Mouse (Mus musculus): ENCODE results near the gene Cd37. TPM values are rescaled to one million over a fixed set of nuclear protein-coding genes. Genes with fewer than 3 reads are reported as not detected.

Gene Cd37
- total RNA-seq, 2 experiments from 2014 or later: 1.8 to 3.4 TPM

DNA sequence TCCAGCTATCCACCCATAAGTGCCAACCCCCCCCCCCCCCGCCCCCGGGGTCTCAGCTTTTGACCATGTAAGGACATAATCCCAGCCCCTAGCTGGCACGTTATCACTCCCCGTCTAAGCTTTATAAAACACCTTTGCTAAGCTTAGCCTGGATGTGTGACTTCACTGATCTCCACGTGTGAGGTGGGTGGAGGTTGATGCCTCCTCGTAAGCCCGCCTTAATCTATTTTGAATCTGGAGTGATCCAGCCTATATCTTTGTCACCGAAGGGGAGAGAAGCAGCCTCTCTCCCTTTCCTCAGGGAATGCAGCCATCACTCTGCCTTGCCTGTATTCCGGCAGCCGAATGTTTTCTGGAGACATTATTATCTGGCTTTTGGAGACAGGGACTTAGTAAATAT is 36.3 kb downstream of the Cd37 start:
- DNase-seq: no peak

DNA sequence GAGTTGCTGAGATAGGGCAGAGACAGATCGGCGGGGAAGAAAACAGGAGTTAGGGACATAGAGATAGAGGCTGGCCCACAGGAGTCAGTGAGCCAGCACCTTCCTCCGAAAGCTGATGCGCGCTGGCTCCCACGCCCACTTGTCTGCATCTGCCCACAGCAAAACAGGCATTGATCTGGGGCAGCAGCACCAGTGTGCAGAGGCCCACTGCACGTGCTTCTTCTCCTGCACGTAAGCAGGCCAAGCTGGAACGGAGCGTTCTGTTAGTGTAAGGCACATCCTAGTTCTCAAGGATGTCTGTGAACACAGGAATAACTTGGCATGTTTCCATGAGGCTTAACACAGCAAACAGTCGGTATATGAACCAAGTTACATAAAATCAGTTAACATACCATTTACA is 40.0 kb downstream of the Cd37 start:
- DNase-seq: no peak

DNA sequence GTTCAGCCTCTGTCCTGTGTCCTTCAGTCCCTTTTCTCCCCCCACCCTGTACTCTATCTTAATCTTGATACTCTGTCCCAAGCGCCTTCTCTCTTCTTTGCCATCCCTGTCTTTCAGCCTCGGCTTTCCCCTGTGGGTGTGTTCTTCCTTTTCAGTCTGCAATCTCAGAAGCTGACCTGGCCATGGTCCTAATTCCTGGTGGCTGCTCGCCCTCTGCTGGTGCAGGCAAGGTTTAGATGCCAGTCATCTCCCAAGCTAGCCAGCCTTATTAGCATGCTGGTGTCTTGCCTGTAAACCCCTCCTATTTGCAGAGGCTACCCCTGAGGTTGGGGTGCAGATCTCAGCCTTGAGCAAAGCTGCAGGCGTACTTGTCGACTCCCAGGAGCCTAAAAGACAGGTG is 40.5 kb downstream of the Cd37 start:
- DNase-seq: peak; percentile 74

DNA sequence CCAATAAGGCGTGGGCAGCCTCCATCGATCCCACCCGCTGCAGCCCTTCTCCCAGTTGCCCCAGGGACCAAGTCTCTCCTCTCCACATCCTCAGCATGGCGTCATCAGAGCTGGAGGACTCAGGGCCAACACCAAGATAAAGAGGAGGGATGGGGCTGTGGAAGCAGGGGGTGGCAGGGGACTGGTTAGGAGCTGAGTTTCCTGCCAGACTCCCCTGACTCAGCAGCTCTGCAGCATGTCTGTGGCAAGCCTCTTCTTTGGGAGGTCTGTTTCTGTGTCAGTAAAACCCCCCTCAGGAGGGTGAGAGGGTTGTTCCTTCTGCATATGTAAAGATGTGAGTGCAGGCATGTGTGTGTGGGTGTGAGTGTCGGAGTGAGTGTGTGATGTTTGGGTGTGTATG is 41.9 kb downstream of the Cd37 start:
- no peak for DNase-seq

DNA sequence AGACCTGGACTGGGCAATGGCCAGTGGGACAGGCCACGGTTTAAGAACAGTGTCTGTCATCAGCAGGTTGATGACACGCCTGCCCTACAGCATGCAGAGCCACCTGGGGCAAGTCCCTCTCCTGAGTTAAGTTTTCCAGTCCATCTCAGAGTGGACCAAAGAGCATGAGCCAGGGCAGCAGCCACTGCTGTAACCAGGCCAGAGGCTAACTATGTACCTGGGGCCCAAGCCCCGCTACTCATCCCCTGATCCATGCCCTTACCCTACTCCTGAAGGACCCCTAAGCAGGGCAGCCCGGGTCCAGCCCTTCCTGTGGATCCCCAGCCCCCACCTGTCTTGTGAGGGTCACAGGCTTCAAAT is 42.8 kb downstream of the Cd37 start:
- no peak for DNase-seq

DNA sequence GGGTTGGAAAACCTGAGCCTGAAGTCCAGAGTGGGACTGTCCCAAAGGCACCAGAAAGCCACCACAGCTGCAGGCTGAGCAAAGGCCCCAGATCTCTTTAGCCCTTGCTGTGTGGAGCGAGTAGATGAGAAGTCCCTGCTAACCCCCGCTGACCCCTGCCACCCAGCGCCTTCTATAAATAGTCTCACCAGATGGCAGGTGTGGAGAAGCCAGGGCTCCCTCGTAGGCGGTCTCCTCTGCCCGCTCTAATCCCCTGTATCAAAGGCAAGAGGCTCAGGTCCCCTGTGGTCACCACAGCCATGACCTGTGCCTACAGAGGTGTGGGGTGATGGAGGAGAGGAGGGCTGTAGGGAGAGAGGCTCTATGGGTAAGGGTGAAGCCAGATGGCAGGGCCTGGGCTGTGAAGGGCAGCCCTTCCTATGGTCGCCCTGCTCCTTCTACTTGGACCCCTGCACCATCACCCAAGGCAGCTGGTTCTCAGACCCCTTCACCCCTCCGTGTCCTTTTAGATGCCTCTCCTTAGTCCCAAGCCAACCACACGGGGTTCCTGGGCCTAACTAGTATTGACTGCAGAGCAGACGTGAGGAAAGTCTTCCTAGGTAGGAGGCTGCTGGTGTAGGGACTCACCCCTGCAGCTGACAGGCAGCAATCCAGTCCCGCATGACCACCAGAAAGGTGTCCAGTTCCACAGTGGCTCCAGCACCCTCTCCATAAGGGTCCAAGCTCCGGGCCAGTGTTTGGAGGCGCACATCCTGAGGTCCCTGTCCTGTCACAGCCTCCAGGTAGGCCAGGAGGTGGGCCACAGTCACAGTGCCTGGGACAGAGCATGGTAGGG is 43.4 kb downstream of the Cd37 start:
- DNase-seq: no peak

DNA sequence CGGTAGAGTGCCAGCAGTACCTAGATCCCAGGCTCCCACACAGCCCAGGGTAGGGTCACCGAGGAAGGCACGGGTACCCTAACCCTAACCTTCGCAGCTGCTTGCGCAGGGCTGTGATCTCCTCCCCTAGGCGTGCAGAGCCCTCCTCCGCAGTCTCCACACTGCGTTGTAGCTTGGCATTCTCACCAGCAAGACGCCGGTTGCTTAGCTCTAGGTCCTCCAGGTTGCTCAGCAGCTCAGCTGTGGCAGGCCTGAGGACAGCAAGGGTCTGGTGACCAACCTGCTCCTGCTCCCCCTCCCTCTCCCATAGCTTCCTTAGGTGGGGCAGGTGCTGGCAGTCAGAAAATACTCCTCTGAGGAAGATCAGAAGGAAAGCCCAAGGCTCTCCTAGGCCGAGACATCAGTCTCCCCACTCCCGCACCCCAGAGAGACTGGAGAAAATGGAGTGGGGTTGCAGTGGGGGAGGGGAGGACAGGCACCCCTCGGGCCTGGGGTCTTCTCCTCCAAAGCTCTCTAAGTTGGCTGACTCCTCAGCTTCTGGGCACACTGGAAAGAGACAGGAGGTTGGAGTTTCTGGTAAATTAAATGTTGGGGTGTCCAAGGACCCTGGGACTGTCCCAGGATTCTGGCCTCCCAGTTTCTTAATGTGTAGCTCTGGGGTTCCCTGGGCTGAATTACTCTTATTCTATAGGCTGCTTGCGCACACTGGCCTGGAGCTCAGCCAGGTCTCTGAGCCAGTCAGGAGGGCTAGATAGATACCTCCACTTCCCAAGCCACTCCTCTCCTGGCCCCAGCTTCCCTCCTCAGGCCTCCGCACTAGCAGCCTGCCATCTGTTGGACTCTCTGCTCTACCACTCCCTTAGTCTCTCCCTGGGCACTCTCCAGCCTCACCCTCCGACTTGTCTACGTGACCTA is 44.8 kb downstream of the Cd37 start:
- no peak for DNase-seq

DNA sequence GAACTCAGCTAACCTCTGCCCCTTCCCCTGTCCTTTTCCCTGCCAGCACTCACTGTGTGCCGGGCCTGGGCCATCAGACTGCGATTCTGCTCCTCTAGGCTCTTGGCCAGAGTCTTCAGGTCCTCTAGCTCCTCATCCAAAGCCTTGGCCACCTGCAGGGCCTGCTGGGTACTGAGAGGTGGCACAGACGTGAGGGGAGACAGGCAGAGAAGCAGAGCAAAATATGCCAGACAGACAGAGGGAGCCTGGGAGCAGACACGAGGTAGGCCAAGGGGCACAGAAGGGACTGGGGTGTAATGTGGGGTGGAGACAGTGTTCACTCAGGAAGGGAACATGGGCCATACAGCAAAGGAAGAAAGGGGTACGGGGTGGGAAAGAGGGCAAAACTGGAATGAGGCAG is 45.5 kb downstream of the Cd37 start:
- DNase-seq: no peak

DNA sequence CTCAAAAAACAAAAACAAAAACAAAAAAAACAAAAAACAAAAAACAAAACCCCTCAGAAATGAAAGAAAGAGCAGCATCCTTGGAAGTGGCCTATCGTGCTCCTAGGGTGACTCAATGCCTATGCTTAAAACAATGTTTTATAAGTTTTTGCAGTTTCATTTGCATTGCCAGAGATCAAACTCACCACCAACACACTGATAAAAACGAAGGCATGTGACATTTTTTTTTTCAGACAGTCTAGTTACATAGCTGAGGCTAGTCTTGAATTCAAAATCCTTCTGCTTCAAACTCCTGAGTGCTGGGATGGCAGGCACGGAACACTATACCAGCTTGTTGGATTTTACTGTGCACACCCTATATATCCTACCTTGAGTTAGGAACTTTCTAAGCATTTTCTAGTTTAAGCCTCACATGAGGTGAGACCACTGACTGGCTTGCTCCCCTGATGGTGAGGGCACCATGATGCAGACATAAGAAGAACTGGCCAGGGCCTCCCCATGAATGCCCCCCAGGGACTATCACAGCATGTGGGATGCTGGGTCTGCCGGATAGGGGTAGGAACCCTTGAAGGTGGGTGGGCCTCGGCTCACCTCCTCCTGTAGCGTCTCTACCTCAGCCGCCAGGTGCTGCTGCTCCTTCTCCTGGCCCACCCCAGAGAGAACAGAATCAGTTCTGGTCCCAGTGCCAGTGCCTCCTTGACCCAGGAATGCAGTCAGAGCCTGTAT is 46.2 kb downstream of the Cd37 start:
- no peak for DNase-seq

DNA sequence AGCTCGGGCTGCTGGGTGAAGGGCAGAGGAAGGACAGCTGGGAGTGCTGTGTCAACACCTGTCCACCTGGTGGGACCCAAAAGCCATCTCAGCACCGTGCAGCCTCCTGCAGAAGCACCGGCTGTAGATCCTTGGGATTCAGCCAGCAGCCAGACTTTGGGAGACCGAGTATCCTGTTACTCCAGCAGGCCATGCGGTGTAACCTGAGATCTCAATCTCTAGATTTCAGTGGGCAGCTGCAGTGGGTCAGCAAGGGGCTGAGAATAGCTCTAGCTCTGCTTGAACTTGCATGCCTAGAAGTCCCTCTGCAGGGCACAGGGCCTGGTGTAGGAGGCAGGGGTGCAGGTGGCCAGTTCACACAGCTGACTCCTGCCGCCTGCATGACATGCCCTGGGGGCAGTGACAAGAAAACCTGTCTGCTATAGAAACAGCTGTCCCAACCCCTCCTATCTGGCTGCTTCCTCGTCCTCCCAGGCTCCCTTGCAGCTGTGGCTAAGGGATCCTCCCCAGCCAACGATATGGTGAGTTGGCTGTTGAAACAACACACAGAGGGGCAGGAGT is 47.0 kb downstream of the Cd37 start:
- peak; percentile 54 for DNase-seq

DNA sequence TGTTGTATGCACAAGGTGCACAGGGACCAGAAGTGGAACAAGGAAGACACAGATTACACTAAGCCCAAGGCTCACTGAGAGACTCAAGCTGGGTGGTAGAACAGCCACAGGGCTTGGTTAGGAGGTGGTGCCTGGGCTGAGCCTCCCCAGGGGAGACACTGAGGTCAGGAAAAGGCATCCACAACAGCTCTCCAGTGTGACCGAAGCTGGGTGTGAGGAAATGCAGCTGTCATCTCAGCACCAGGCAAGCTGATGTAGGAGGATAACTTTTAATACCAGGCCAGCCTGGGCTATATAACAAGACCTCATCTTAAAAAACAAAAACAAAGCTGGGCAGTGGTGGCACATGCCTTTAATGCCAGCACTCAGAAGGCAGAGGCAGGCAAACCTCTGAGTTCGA is 47.8 kb downstream of the Cd37 start:
- DNase-seq: no peak

DNA sequence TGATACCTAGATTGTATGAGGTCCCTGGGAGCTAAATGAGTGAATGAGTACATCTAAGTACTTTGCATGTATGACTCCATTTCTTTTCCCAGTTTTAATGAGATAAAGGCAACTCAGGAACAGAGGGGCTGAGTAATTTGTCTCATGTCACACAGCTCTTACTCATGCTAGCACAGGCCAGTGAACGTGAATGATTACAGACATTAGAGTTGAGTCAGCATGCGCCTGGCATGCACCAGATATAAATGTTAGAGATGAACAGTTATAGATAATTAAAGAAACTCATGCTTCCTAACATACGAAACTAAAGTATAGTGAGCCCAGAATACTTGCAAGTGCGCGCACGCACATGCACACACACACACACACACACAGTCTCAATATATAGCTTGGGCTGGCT is 48.7 kb downstream of the Cd37 start:
- no peak for DNase-seq

DNA sequence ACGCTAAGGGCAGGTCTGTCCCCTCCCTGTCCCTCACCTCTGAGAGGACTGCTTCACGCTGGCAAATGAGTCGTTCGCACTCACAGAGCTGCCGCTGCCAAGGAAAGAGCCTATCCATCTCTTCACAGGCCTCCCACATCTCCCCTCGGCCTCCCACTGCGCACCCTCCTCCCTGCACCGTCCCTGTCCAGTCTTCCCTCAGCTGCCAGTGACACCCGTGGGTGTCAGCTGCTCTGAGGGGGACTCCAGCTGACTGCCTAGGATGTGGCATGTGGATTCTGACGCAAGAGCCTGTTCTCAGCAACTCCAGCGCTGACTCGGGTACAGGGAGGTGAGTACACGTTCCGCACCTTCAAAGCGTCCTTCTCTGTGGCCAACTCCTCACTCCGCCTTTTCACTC is 49.3 kb downstream of the Cd37 start:
- DNase-seq: no peak

DNA sequence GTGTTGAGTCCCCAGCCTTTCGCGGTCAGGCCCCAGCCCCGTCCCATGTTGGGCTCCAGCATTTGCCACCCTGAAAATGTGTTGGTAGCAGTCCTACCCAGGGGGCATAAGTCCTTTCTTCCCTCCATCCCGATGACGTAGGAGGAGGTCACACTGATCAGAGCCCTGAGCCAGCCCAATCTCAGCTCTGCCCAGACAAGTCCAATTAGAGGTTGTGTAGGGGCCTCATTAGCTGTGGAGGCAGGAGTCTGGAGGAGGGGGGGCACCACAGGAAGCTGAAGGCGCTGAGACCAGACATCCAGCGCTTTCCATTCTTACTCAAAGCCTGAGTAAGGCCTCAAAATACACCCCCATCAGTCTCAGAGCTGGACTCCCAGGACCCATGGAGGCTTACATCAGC is 53.0 kb downstream of the Cd37 start:
- no peak for DNase-seq

DNA sequence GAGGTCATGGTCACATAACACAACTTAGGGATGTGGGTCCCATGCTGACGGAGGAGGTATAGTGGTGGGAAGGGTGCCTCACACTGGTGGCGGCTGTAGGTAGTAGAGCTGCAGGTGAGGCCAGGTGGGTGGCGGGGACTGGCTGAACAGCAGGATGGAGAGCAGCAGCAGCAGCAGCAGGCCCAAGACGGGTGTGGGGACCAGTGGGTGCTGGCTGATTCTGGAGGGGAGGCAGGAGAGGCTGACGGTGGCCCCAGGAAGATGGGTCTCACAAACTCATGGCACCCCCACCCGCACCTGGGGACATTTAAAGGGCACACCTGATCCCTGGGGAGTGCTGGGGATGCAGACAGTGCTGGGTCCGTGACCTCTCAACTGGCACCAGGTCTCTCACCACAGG is 55.2 kb downstream of the Cd37 start:
- DNase-seq: no peak

Other genes starting within 250 kb of the Cd37 start
- 10 to 100 TPM; 26.5 to 35.8 TPM for gene Irf3, start 241.5 kb downstream of the Cd37 start, total RNA-seq (2021)
- 10 to 100 TPM; 10.8 to 14.0 TPM for gene Bcl2l12, start 240.4 kb downstream of the Cd37 start, total RNA-seq (2021)
- 10 to 100 TPM; 47.7 to 55.8 TPM for gene Scaf1, start 222.8 kb downstream of the Cd37 start, total RNA-seq (2021)
- gene Rras, start 221.2 kb downstream of the Cd37 start, total RNA-seq (2021): 10 to 100 TPM; 75.5 to 80.6 TPM
- 10 to 100 TPM; 36.0 to 43.1 TPM for gene Prr12, start 186.2 kb downstream of the Cd37 start, total RNA-seq (2021)
- 10 to 100 TPM; 35.9 to 40.5 TPM for gene Nosip, start 176.7 kb downstream of the Cd37 start, total RNA-seq (2021)
- 10 to 100 TPM in 1 of 2 experiments, 1 to 10 TPM in 1; 8.5 to 10.7 TPM for gene Prrg2, start 176.4 kb downstream of the Cd37 start, total RNA-seq (2021)
- 100 to 1,000 TPM; 103 to 148 TPM for gene Rcn3, start 146.9 kb downstream of the Cd37 start, total RNA-seq (2021)
- 10 to 100 TPM; 70.9 to 75.2 TPM for gene Fcgrt, start 135.3 kb downstream of the Cd37 start, total RNA-seq (2021)
- gene Rps11, start 114.7 kb downstream of the Cd37 start, total RNA-seq (2021): 100 to 1,000 TPM; 762 to 817 TPM
- gene Rpl13a, start 110.4 kb downstream of the Cd37 start, total RNA-seq (2021): 1,000 to 10,000 TPM; 1,164 to 1,215 TPM
- not detected for gene Gm45713, start 102.9 kb downstream of the Cd37 start, total RNA-seq (2021)
- gene Flt3l, start 102.7 kb downstream of the Cd37 start, total RNA-seq (2021): 1 to 10 TPM; 2.3 to 4.3 TPM
- 10 to 100 TPM; 46.6 to 48.2 TPM for gene Pih1d1, start 84.8 kb downstream of the Cd37 start, total RNA-seq (2021)
- 10 to 100 TPM; 23.9 to 28.6 TPM for gene Aldh16a1, start 84.5 kb downstream of the Cd37 start, total RNA-seq (2021)
- gene Slc17a7, start 75.2 kb downstream of the Cd37 start, total RNA-seq (2021): 1 to 10 TPM; 4.7 to 4.9 TPM
- gene Gfy, start 59.5 kb downstream of the Cd37 start, total RNA-seq (2021): under 1 TPM; 0.49 to 0.63 TPM
- gene Pth2, start 58.1 kb downstream of the Cd37 start, total RNA-seq (2021): not detected
- gene Ccdc155, start 34.2 kb downstream of the Cd37 start, total RNA-seq (2021): 1 to 10 TPM; 2.5 to 2.8 TPM
- not detected for gene Dkkl1, start 27.0 kb downstream of the Cd37 start, total RNA-seq (2021)
- 10 to 100 TPM; 15.6 to 25.9 TPM for gene Tead2, start 23.4 kb downstream of the Cd37 start, total RNA-seq (2021)
- gene Slc6a16, start 2.0 kb upstream of the Cd37 start, total RNA-seq (2021): not detected
- gene Slc6a21, start 38.4 kb upstream of the Cd37 start, total RNA-seq (2021): not detected
- 10 to 100 TPM; 25.5 to 35.2 TPM for gene Trpm4, start 94.7 kb upstream of the Cd37 start, total RNA-seq (2021)
- 100 to 1,000 TPM; 579 to 609 TPM for gene Hrc, start 96.2 kb upstream of the Cd37 start, total RNA-seq (2021)
- under 1 TPM; 0.89 to 0.97 TPM for gene Ppfia3, start 127.9 kb upstream of the Cd37 start, total RNA-seq (2021)
- 1 to 10 TPM; 1.9 to 2.0 TPM for gene Lin7b, start 131.5 kb upstream of the Cd37 start, total RNA-seq (2021)
- 100 to 1,000 TPM; 123 to 156 TPM for gene Snrnp70, start 156.6 kb upstream of the Cd37 start, total RNA-seq (2021)
- gene Kcna7, start 166.5 kb upstream of the Cd37 start, total RNA-seq (2021): 10 to 100 TPM; 25.4 to 29.6 TPM
- gene Ntf5, start 174.6 kb upstream of the Cd37 start, total RNA-seq (2021): 1 to 10 TPM; 1.4 to 1.8 TPM
- gene Lhb, start 181.7 kb upstream of the Cd37 start, total RNA-seq (2021): not detected
- gene Gys1, start 195.7 kb upstream of the Cd37 start, total RNA-seq (2021): 100 to 1,000 TPM; 142 to 150 TPM
- 10 to 100 TPM; 29.4 to 36.9 TPM for gene Ruvbl2, start 199.0 kb upstream of the Cd37 start, total RNA-seq (2021)
- 100 to 1,000 TPM; 173 to 194 TPM for gene Ftl1, start 220.8 kb upstream of the Cd37 start, total RNA-seq (2021)
- 10 to 100 TPM; 29.4 to 29.6 TPM for gene Bax, start 227.8 kb upstream of the Cd37 start, total RNA-seq (2021)
- not detected for gene Tulp2, start 242.8 kb upstream of the Cd37 start, total RNA-seq (2021)
- 1 to 10 TPM; 3.8 to 6.4 TPM for gene Gm45808, start 247.7 kb upstream of the Cd37 start, total RNA-seq (2021)
- 1 to 10 TPM; 8.8 to 9.5 TPM for gene Dhdh, start 249.7 kb upstream of the Cd37 start, total RNA-seq (2021)